Mouse (Mus musculus) Muller cell, postnatal 12 days (primary cell): ENCODE results near the gene Acot11.
"Not testable (repeated sequence)": the region's sequence is repeated elsewhere in the genome, so short reads cannot be mapped to it uniquely, and the experiment has no call there.

Source experiments
- DNase-seq: peaks from one replicate; pipeline ENCODE4 v3.0.0-alpha.2; 2015; ENCODE audit errors: inconsistent ontology term

Gene Acot11

DNA sequence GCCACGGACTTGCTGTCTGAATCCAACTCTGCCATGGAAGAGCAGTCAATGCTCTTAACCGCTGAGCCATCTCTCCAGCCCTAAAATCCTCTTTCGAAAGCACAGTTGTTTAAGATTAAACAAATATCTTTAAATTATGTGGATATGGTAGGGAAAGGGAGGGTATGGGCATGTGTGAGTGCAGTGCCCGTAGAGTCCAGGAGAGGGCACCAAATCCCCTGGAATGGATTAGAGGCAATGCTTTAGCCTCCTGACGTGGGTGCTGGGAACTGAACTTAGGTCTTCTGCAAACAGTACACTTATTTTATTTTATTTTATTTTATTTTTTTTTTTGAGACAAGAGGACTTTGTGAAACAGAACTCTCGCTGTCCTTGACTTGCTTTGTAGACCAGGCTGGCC lies 5.2 kb upstream of the Acot11 start:
- DNase-seq: no peak

DNA sequence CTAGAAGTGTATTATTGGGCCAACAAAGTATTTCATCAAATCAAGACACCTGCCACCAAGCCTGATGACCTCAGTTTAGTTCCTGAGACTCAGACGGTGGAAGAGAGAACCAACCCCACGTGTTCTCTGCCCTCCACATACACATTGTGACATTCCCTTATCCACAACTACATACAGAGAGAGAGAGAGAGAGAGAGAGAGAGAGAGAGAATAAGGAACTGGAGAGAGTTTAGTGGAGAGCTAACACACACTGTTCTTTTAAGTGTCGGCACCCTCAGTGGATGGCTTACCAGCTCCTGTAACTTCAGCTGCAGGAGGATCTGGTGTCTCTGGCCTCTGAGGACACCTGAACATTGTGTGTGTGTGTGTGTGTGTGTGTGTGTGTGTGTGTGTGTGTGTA lies 2.5 kb upstream of the Acot11 start:
- DNase-seq: no peak

DNA sequence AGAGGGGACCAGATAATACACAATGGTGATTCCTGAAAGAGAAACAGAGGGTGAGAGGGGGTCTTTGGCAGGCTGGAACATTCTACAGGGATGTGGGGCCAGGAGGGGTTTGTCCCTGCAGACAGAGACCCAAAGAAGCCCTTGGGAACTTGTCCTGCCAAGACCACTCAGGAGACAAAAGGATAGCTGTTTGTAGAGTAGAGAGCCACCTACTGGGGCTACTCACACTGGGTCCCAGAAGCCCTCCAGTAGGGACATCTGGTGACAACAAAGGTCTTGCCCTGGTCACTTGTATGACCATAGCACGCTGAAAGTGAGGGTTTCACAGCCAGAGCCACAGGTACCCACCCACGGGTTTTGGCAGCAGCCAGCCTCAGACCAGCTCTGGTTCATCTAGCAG lies 1.1 kb upstream of the Acot11 start:
- DNase-seq: no peak

DNA sequence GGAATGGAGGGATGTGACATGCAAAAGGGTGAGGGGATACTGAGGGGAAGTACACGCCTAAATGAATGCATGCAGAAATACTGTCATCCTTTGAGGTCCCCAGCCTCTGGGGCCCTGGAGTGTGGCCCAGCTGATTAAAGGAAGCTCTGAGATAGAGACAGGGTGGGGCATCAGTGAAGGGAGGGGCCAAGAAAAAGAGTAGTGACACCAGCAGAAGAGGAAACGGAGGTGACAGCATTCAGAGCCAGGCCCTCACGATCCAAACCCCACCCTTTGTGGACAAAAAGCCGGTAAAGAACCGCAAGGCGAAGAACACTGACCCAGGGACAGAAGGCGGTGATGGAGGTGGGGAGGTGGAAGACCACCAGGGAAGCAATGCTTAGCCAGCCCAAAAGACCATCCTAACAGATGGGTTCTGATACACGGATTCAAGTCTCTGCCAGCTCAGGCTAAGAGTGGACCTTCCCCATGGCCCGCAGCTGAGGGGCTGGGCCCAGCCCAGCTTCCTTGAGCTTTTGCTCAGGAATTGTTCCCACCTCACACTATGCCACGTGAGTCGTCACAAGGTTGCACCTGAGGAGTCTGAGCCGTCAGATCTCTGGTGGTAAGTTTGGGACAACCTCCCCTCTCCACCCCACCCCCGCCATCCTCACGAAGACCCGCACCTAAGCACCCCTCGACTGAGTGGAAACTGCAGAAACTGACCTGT lies 443 bp downstream of the Acot11 start:
- DNase-seq: no peak

DNA sequence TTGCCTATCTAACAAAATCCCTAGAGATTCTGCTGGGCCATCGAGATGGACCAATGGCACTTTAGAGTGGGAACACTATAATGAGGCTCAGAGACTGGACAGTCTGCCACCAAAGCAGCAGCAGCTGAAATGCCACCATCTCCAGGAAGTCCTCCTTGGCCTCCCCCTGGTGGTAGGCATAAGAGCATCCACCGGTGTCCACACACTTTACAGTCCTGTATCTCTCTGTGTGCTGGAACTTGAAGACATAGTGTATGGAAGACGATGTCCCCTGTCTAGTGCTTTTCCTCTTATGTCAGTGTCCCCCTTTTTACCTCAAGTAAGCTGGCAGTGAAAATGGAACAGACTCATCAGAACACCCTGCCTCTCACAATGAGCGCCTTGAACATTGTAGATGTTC lies 1.0 kb downstream of the Acot11 start:
- DNase-seq: no peak

DNA sequence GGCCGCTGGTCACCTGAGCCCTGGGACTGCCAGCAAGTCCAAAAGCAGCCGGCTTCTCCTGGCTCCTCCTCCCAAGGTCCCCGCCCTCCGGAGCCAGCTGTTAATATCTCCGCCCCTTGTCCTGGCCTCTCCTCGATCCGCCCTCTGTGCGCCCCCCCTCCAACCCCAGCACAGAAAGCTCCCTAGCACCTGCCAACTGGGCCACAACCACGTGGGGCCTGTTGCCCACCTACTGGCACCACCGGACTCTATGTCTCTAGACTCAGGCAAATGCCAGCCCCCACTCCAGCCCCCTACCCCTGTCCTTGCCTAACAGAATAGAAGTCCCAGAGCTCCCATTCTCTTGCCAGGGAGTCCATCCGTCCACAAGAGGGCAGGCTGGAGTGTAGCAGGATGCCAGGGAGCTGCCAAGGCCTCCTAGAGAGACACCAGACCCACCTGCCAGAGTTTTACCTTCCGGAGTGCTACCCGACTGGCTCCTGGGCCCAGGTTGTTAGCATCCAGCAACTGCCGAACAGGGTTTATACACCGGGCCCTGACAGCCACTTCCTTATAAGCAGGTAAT lies 4.9 kb downstream of the Acot11 start:
- peak; percentile 83 for DNase-seq

DNA sequence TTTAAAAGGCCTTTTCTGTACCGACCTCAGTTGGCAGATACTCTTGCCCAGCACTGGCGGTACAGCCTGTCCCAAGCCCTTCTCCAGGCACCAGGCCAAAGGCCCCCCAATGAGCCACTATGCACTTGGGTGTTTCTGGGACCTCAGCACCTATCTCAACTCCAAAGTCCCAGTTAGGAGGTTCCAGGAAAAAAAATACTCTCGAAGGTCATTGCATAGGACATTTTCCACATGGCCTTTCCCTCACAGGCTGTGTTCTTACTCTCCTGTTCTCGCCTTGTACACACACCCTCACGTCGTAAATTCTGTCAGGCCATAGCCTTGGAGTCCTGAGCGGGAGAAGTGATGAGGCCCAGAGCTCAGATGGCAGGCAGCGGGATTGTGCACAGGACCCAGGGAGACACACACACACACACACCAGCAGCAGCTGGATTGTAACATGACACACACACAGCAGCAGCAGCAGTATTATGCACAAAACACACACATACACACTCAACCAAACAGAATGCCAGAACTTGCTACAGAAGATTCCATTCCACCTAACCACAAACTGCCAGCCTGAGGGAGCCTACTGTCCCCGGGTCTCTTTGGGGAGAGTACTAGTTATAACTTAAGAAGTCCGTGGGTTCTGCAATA lies 5.8 kb downstream of the Acot11 start:
- DNase-seq: peak; percentile 54

DNA sequence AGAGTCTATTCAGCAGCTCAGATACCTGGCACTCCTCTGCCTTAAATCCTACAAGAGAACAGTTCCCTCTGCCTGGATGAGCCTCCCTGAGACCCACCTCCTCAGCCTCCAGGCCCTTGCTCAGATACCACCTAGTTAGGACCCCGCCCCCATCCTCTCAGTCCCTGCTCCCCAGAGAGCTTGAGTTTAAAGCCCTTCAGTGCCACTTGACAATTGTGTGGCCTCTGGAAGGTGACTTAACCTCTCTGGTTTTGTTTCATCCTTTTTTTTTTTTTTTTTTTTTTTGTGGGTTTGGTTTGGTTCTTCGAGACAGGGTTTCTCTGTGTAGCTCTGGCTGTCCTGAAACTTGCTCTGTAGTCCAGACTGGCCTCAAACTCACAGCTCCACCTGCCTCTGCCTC lies 9.5 kb downstream of the Acot11 start:
- DNase-seq: no peak

DNA sequence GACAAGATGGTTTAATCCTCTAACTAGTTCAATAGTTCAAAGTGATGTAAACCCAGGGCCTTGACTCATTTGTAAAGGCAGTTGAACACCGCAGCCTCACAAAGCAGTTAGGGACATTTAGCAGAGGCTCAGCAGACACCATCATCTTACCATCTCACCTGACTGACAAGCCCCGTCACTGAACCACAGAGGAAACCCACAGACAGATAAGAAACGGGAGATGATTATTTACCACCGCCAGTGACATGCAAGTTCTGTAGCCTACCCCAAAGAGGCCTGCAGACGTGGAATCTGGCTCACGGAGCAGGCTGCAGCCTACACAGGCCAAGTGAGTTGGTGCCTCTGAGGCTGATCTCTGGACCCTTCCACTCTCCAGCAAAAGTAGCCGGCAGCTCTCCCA lies 10.6 kb downstream of the Acot11 start:
- DNase-seq: no peak

DNA sequence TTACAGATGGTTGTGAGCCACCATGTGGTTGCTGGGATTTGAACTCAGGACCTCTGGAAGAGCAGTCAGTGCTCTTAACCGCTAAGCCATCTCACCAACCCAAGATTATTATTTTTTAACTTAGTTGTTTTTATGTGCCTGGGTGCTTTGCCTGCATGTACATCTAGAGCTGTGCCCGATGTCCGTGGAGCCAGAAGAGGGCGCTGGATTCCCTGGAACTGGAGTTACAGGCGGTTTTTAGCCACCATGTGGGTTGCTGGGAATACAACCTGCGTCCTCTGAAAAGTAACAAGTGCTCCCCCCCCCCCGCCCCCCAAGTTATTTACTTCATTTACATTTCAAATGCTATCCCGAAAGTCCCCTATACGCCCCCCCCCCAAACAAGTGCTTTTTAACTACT lies 11.0 kb downstream of the Acot11 start:
- DNase-seq: not testable (repeated sequence)

DNA sequence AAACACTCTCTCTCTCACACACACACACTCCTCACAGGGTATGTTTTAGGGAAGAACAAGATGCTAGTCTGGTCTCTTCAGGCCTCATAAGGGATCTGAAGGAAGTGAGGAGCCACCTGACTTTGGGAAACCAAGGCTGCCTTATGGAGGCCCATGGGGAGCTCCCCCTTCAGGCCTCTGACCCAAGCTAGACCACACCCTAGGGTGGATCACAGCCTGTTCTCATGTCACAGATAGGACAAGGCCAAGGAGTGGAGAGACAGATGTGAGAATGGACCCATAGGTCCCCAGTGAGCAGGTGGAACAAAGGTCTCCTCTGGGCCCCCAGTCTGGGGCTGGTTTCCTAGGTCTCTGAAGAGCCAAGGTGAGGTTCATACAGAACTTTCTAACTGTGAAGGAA lies 12.5 kb downstream of the Acot11 start:
- DNase-seq: no peak

DNA sequence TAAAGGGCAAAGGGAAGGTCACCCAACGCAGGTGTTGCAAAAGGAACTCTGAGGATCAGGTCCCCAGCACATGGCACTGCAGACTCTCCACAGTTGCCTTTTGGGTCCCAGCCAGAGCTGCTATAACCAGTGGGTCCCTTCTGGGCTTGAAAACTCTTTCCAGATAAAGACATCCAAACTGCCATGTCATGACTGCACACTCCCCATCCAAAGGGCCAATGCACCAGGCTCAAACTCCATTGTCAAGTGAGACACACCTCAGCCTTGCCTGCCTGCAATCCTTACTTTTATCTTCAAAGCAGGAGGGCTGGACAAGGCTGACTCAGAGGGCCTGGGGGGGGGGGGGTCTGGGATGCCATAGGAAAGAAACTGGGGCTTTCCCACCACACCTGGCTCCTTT lies 13.9 kb downstream of the Acot11 start:
- no peak for DNase-seq

DNA sequence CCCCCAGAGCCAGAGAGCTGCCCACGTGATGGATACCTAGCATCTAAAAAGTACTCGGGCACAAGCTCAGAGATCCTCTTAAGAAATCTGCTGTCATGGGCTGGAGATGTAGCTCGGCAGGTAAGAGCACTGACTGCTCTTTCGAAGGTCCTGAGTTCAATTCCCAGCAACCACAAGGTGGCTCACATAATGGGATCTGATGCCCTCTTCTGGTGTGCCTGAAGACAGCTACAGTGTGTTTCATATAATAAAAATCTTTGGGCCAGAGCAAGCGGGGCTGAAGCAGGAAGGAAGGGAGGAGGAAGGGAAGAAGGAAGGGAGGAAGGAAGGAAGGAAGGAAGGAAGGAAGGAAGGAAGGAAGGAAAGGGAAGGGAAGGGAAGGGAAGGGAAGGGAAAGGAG lies 14.6 kb downstream of the Acot11 start:
- not testable (repeated sequence) for DNase-seq

DNA sequence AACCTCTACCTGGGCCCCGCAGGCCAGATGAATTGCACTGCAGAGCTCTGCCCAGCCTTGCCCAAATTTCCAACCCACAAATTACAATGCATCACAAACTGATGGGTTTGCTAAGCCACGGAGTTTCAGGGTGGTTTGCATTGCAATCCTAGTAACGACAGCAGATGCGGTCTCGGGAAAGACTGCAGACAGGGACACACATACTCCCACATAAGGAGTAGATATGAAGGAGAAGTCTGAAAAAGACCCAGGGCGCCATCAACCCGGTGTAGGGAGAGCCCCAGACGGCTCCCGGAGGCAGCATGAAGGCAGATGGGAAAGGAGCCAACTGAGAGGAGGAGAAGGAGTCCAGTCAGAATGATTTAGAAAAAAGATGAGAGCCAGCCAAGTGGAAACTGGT lies 15.1 kb downstream of the Acot11 start:
- peak; percentile 36 for DNase-seq

DNA sequence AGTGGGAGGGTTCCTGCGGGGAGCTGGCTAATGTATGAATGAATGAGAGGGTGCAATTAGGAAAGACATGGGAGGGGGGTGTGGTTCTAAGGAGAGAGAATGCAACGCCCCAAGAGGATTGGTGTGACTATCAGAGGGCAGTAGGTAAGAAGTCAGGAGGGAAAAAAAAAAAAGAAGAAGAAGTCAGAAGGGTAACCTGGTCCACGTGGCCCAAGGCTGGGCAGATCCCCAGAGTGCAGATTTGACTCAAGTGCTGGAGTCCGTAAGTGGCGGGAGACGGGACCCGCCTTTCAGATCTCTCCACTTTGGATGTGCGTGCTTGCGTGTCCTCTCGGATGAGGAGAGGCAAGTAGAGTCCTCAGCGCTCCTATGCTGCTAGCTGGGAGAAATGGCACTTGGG lies 16.2 kb downstream of the Acot11 start:
- no peak for DNase-seq

DNA sequence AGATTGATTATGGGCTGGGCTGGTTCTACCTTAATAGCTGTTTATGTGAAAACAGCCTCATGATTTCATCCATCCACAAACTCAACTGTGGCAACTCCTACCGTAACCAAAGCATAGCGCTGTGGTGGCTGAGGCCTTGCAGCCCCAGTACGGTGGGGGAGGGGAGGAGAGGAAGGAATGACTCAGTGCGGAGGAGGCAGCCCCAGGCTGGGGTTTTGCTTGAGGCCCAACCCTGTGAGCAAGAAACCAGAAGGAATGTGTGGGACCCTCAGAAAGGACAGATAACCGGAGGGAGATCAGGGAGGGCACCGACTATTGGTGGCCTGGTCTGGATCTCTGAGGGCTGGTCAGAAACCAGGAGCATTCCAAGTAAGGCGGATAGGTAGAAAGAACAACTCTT lies 17.0 kb downstream of the Acot11 start:
- peak; percentile 75 for DNase-seq

DNA sequence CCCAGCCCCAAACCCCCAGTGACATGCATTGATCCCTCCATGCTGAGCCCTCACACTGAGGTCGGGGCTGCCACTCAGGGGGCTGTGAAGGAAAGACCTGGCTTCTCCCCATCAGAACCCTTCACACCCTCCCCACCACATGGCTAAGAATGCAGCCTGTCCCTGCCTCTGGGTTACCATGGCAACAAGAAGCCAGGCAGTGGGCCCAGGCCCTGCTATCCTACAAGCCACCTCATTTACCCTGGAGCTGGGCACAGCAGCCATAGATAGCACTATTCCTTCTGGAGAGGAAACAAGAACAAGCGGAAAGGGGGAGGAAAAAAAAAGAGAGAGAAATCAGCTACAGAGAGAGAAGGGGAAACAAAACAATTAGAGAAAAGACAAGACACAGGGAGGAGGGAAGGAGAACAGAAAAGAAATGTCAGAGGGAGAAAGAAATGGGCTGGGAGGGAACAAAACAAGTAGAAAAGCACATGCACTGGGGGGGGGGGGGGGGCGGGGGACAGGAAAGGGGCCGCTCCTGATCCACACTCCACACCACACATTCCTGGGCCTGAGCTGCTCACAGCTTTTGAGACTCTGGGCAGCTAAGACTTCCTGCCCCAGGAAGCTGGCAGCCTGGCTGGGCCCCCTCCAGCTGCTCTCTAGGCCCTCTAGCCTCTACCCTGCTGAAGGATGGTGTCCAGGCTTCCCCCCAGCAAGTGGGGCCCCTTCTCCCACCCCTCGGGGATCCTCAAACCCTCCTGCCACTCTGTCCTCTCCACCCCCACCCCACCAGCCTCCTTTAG lies 18.9 kb downstream of the Acot11 start:
- peak; percentile 81 for DNase-seq

DNA sequence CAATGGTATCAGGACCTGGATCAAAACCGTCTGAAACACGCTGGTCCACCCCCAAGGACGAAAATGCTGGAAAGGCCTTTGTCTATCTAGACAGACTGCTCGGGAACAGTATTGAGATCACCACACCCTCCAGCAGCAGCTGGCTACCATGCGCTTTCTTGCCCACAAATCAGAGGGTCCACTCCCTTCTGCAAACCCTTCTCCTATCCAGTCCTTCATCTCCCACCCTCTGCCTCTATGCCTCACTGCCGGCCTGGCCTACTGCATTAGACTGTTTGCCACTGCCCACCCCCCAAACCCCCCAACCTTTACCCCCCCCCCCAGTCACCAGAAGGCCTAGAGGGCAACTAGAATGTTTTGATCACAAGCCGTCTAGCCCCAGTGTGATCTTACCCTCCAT lies 19.5 kb downstream of the Acot11 start:
- no peak for DNase-seq

DNA sequence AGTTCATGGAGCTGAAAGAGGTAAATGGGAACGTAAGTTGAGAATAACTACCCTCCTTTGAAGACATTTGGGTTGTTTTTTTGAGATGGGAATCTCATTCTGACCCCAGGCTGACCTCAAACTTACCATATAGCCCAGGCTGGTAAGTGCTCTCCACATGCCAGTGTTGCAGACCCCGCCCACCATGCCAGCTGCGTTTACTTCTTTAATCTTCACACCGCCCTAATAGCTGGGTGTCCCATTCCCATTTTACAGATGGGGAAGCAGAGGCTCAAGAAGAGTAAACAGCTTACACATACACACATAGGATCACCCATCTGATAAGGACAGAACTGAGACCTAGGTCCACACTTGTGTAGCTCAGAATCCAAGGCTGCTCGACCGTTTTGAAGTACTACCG lies 20.0 kb downstream of the Acot11 start:
- DNase-seq: no peak

DNA sequence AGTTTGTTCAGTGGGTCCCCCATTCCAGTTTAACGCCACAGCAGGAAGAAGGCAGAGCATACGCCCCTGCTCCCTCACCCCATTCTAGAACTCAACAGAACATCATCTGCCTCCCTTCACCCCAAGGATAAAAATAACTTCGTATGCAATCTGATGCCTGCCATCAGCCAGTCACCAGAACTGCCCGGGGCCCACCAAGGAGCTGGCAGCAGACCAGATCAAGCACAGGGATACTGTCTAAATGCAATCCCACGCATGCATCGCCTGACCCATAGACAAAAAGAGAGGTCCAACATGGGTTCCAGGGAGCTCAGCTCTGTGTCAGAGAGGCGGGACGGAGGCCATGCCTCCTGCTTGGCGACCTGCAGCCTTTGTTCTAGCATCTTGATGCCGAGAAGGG lies 21.7 kb downstream of the Acot11 start:
- DNase-seq: no peak

DNA sequence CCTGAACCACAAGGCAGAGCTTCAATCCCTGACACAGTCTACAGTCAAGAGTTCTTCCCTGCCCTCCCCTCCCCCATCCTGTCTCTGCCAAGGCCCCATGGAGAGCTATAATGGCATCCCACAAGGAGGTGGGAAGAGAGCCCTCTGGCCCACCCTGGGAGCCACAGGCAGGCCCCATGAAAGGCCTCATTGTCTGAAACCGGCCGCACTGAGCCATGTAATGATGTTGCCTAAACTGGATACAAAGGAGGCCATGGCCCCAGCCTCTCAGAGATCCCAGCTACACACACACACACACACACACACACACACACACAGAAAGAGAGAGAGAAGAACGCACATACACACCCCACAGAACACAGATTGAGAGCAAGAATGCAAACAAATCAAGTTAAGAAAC lies 24.8 kb downstream of the Acot11 start:
- DNase-seq: peak; percentile 98

DNA sequence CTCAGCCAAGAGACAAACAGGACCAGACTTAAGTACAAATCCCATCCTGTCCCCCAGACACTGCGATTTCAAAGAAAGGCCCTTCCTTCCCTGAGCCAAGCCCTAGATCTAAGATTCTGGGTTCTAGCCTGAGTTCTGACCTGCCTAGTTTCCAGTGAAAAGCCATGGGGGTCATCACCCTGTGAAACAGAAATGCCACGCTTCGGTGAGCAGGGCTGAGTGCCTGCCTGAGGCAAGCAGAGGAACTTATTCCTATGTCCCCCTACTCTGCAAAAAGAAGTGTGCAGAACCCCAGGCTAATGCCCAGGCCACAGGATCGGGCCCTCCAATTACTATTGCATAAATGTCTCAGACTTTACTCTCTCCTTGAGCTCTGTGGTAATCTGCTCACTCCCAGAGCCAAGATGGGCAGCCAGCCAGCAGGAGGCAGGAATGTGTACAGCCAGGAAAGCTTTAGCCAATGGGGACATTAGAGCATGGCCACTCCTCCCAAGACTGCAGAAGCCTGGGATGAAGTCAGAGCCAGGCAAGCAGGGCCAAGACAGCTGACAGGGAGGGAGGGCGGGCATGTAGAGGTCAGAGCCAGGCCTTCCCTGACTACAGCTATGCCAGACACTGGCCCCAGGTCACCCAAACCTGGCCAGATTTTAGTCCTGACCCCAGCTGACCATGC lies 26.5 kb downstream of the Acot11 start:
- DNase-seq: peak; percentile 93
